Mouse (Mus musculus) hindbrain, embryonic 16.5 days (tissue): ENCODE measurements around the gene Riok1. TPM values are rescaled to one million over a fixed set of nuclear protein-coding genes. Genes with fewer than 3 reads are reported as not detected.

Experiments used
- ATAC-seq: fragments of 200-750 bp; cut with Nextera tagmentation; 2 replicates; pipeline ENCODE4 v1.8.0; 2017; ENCODE audit warnings: moderate TSS enrichment, moderate library complexity
- H3K27ac ChIP-seq: fragments of 300-500 bp; sonication (generic); 2 replicates; pipeline ENCODE4 v1.5.1; 2014; ENCODE audit warnings: low read depth, mild to moderate bottlenecking, control low read depth, low read length, moderate library complexity
- H3K27me3 ChIP-seq: fragments of 300-500 bp; sonication (generic); replicated peaks from 2 replicates; pipeline ENCODE4 v1.6.1; 2014; ENCODE audit warnings: low read length; ENCODE audit not compliant: control insufficient read depth, insufficient read depth
- H3K36me3 ChIP-seq: fragments of 300-500 bp; sonication (generic); 2 replicates; pipeline ENCODE4 v1.6.1; 2014; ENCODE audit warnings: mild to moderate bottlenecking, low read length, moderate library complexity, mixed read lengths; ENCODE audit not compliant: control insufficient read depth, insufficient read depth
- H3K4me1 ChIP-seq: fragments of 300-500 bp; sonication (generic); 2 replicates; pipeline ENCODE4 v1.6.1; 2014; ENCODE audit warnings: low read depth, low read length; ENCODE audit not compliant: control insufficient read depth, insufficient read depth
- H3K4me2 ChIP-seq: fragments of 300-500 bp; sonication (generic); 2 replicates; pipeline ENCODE4 v1.6.1; 2014; ENCODE audit warnings: mild to moderate bottlenecking, low read length, control low read depth, moderate library complexity
- H3K4me3 ChIP-seq: fragments of 300-500 bp; sonication (generic); 2 replicates; pipeline ENCODE4 v1.5.1; 2014; ENCODE audit warnings: mild to moderate bottlenecking, low read length, control low read depth, moderate library complexity
- H3K9ac ChIP-seq: fragments of 300-500 bp; sonication (generic); 2 replicates; pipeline ENCODE4 v1.6.1; 2014; ENCODE audit warnings: low read depth, mild to moderate bottlenecking, control low read depth, low read length, moderate library complexity
- H3K9me3 ChIP-seq: fragments of 300-500 bp; sonication (generic); 2 replicates; pipeline ENCODE4 v1.6.1; 2014; ENCODE audit warnings: mild to moderate bottlenecking, low read length, moderate library complexity; ENCODE audit not compliant: control insufficient read depth
- WGBS: fragments of 180-500 bp; shearing (Covaris S2); extraction: QIAGEN DNeasy Blood & Tissue Kit; methylation state at CpG from one replicate; pipeline ENCODE4 v1.1.7; 2014; 5-methylcytosine and 5-hydroxymethylcytosine counted together
- microRNA-seq: library from miRNA; unstranded; fragments of <30 nt; microRNA quantifications from one replicate; pipeline ENCODE4, GENCODE M21; 2017
- polyA plus RNA-seq: library from polyadenylated mRNA; unstranded; fragments of >200 nt; fragmentation: Nextera tagmentation; extraction: Ambion mirVana; gene quantifications from 2 replicates; pipeline ENCODE4 v1.2.1, GENCODE M21; 2015

The Riok1 gene
- polyA plus RNA-seq, 1 experiment from 2014 or later = 47.0 TPM

DNA sequence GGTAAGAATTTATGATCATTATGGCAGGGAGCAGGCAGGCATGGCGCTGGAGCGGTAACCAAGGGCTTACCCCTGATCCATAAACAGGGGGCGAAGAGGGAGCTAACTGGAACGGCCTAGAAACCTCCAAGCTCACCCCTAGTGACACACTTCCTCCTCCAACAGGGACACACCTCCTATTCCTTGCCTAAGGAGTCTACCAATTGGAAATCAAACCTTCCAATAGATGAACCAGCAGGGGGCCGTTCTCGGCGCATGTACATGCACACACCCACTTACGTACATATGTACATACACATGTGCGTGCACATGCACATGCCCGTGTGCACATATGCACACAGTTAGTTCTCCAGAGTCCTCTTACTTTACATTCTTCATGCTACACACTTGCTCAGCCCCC lies 67.7 kb downstream of the Riok1 start:
- Histone ChIP-seq H3K27me3 (no peaks in the 10 kb centered on the region), H3K4me1 (no peaks in the 10 kb centered on the region), H3K9me3 (no peaks in the 10 kb centered on the region), H3K4me2 (no peak overlapping the region), H3K36me3 (no peaks in the 10 kb centered on the region), H3K4me3 (no peak overlapping the region), H3K9ac (no peak overlapping the region), H3K27ac (no peak overlapping the region)
- no peak for ATAC-seq
- 92% methylated on average over 10 of the region's 10 CpGs for WGBS

DNA sequence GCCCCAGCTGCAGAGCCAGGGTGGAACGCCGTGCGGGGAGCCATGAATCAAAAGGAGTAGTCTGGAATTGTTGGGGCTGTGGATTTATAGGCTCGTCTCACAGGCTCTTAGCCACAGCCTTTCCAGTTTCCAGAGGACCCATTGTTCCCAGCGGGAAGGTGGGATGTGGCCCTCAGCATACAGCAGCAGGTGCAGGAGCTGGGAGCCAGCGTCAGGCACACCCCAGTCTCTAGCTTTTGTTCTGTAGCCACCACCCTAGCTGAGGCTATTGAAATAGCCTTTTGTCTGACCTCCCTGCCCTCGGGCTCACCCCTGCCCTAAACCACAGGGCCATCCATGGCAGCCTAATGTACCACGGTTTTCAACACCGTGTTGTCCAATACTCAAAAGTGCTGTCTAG lies 72.3 kb downstream of the Riok1 start:
- 61% methylated on average over 9 of the region's 9 CpGs for WGBS
- H3K27ac ChIP-seq = no peak overlapping the region
- H3K4me2 ChIP-seq = no peak overlapping the region
- H3K9ac ChIP-seq = no peak overlapping the region
- no peak for ATAC-seq
- no peaks in the 10 kb centered on the region for H3K4me1 ChIP-seq
- no peak overlapping the region for H3K4me3 ChIP-seq
- no peaks in the 10 kb centered on the region for H3K9me3 ChIP-seq
- H3K36me3 ChIP-seq = no peaks in the 10 kb centered on the region
- H3K27me3 ChIP-seq = no peaks in the 10 kb centered on the region

Small RNAs within 50 kb of the gene (microRNA-seq; reads per million reads assigned to microRNA genes)
- not detected for gene Gm27387

Other genes starting within 250 kb of the Riok1 start
- 66.5 and 67.3 TPM in 2 replicates for gene Ssr1, start 42.8 kb upstream of the Riok1 start, polyA plus RNA-seq
- gene Cage1, start 74 bp downstream of the Riok1 start, polyA plus RNA-seq = 2.3 and 2.8 TPM in 2 replicates
- gene Dsp, start 114.3 kb downstream of the Riok1 start, polyA plus RNA-seq = 0.21 TPM in 2 replicates
- gene Snrnp48, start 167.9 kb downstream of the Riok1 start, polyA plus RNA-seq = 23.1 and 25.2 TPM in 2 replicates